Mouse (Mus musculus) gastrocnemius, postnatal 36 days (tissue): ENCODE data around the gene Lrig3. TPM values are rescaled to one million over a fixed set of nuclear protein-coding genes. Genes with fewer than 3 reads are reported as not detected.

ENCODE experiments used
- DNase-seq, 2 experiments: peaks; one replicate each; pipeline ENCODE4 v3.0.0; 2022
- intact Hi-C: fragments of 180-260 bp; cut with DNase I; formaldehyde crosslinking; loops from one replicate; pipeline ENCODE4 v1.15.1; 2025
- microRNA-seq, 2 experiments: library from miRNA; unstranded; fragments of <30 nt; microRNA quantifications; one replicate each; pipeline ENCODE4 v1.2.0; 2021
- total RNA-seq, 2 experiments: library from RNA; stranded (reverse); gene quantifications; 2 replicates each; pipeline ENCODE4 v1.2.3; 2021

Gene Lrig3
- total RNA-seq, 2 experiments from 2014 or later: 2.9 to 6.3 TPM

DNA sequence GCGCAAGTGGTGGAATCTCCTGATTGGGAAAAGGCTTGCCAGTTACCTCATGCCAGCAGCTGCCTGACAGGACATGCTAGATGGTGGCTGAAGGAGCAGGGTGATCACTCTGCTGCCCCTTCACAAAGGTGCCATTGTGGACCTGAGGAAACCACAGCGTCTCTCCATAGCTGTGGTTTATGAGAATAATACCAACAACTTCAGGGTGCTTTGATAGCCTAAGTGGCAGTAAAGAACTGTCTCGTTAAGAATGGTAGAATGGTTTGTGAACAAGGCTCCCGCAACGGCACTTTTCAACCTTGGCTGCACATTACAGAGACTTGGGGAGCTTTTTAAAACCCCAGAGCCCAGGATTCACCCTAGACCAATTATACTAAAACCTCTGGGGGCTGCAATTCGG lies 29.7 kb downstream of the Lrig3 start:
- intact Hi-C loops: loop anchor here (10.0 kb wide), 2 partner anchors 211 to 271 kb away; no protein-coding TSS in a partner anchor
- DNase-seq: no peak

DNA sequence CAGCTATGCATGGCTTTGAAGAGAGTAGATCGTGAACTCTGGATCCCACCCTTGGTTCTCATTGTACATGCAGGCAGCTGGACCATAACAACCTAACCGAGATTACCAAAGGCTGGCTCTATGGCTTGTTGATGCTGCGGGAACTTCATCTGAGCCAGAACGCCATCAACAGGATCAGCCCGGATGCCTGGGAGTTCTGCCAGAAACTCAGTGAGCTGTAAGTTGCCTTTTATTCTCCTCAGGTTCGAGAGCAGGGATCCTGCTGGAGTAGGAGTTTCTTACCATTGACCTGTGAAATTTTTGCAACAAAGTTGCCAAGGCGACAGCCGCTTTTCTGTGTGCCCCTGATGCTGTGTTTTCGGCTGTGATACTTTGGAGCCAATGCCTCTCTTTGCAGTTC lies 31.0 kb downstream of the Lrig3 start:
- intact Hi-C loops: loop anchor here (10.0 kb wide), 2 partner anchors 212 to 272 kb away; no protein-coding TSS in a partner anchor

DNA sequence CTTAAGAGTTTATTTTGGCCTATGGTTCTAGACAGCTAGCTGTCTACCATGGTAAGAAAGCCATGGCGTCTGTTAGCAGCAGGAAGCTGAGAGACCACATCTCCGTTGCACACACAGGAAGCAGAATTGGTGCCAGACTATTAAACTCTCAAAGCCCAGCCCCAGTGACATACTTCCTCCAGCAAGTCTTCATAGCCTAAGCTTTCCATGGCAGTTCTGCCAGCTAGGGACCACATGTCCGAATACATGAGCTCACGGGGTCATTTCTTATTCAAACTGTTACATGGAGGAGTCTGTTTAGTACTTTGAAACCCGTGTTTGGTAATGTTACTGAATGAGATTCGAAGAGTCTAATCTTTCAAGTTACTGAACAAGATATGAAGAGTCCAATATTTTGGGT lies 33.6 kb downstream of the Lrig3 start:
- intact Hi-C loops: loop anchor here (10.0 kb wide), 2 partner anchors 215 to 275 kb away; no protein-coding TSS in a partner anchor
- no peak for DNase-seq

More for the DNA sequence above, 31.0 kb downstream of the Lrig3 start:
- DNase-seq: no peak

DNA sequence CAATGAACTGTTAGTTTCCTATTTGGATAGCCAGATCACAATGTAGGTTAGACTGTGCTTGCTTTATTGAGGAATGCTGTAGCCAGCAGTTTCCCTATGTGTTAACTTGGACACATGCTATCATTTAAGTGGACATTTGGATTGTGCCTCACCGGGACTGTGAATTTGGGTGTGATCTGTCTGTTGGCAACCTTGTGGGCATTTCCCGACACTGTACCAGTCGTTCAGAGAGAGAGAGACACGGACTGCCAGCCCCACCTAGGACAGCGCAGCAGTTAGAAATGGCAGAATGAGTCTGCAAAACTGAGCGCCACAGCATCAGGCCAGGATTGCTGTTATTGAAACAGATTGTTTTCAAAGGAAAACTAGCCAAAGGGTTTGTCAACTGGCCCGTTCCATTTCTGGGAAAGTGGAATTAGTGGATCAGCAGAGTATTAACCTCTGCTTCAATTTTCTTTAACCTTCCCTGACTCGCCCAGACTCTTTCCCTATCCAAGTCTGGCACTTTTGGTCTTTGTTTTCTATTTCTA lies 35.0 kb downstream of the Lrig3 start:
- intact Hi-C loops: no loop called here
- no peak for DNase-seq

DNA sequence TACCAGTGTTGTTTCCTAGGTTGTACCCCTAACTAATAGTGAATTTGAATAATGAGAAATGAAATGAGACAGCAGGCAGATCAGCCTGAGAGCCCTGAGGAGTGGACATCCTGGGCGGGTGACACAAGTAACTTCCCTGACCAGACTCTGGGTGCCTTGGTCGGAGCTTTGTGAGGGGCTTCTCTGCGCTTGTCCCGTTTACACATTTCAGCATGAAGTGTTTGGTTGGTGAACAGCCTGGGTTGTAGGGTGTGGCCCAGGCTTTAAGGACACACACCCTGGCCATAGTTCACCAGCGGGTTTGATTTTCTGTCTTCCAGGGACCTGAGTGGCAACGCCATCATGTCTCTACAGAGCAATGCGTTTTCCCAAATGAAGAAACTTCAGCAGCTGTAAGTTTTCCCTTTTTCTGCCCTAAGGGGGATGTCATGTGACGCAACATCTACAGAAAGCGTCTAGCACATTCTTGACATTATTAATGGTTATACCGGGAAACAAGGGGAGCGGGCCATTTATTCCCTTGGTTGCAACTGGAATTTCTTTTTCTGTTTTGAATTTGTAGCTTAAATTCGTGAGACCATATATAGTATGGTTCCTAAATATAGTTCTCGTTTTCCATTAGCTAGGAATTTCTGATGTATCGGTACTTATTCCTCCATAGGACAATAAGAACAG lies 36.2 kb downstream of the Lrig3 start:
- DNase-seq: no peak
- intact Hi-C loops: no loop called here

DNA sequence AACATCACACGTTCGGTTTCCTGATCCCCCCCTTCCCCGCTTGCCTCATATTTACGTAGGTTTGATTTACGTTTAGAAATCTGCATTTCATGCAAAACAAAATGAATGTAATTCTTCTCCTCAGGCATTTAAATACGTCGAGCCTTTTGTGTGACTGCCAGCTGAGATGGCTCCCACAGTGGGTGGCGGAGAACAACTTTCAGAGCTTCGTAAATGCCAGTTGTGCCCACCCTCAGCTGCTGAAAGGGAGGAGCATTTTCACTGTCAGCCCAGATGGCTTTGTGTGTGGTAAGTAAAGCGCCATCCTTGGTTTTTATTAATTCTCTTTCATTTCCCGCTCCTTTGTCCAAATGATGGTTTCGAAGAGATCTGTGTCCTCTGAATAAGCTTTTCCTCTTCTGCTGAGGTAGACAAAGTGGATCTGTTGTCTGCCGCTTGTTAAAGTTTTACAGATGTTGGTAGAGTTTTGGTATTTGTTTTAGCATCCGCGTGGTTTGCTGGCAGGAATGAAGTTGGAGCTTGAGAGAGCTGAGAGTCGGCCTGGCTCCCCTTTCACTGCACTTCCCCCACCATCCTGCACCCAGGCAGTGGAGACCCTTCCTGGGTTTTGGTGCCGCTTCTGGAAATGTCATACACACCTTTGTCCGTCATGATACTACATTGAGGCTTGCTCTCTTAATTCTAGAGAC lies 37.0 kb downstream of the Lrig3 start:
- no peak for DNase-seq
- intact Hi-C loops: no loop called here

DNA sequence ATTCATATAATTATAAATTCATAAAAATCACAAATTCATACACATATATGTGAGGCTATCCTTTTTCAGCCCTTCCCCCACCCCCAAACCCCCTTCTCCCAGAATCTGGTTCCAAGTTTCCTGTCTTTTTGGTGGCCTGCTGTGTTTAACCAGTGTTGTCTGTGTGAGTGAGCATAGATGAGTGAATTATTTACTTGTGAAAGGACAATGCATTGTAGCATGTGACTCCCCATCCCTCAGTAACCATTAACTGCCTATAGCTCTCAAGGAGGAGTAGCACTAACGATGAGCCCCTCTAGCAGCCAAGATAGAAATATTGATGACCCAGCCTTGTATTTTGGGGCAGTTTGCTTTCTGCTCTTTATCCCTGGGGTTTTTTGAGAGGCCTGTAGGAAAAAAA lies 37.9 kb downstream of the Lrig3 start:
- intact Hi-C loops: no loop called here
- DNase-seq: no peak

DNA sequence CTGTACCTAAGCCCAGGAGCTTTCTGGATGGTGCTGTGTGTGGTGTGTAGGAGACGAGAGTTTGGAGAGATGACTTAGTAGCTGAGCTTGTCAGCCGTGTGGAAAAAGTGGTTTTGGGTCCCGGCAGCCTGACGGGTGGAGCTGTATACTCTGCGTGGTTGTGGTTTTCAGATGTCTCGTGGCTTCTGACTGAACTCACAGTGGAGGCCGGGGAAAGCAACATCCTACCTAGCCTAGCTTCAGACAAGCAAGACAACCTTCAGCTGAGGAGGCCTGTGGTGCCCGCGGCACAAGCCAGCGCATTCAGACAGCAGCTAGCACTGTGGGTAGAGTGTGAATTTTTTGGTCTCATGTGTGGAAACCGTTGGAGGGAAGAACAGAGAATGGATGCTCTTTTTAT lies 47.7 kb downstream of the Lrig3 start:
- no peak for DNase-seq
- intact Hi-C loops: no loop called here

DNA sequence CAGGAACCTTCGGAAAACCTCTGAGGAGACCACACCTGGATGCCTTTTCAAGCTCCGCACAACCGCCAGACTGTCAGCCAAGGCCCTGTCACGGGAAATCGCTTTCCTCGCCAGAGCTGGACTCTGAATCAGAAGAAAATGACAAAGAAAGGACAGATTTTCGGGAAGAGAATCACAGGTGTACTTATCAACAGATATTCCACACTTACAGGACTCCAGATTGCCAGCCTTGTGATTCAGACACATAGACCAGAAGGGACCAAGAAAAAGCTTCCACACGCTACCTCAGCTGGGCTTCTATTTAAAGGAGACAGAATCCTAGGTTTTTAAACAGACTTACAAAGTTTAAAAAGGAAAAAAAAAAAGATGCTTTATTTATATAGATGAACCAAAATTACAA lies 48.7 kb downstream of the Lrig3 start:
- no peak for DNase-seq
- intact Hi-C loops: no loop called here

DNA sequence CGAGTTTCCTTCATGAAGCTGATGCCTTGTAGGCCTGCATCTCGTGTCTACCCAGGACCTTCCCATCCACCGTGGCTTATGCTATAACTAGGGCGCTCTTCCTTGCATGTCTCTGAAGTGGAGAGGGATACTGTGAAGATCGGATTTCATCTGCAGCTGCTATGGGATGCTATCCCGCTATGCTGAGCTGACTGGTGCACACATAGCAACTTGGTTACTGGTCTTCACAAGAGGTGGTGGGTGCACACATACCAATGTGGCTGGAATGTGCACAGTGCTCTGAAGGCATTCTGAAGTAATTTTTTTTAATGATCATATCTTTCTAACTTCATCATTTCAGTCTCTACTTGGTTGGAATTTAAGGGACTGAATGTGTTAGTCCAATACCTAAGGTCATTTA lies 49.7 kb downstream of the Lrig3 start:
- DNase-seq: no peak
- intact Hi-C loops: no loop called here

DNA sequence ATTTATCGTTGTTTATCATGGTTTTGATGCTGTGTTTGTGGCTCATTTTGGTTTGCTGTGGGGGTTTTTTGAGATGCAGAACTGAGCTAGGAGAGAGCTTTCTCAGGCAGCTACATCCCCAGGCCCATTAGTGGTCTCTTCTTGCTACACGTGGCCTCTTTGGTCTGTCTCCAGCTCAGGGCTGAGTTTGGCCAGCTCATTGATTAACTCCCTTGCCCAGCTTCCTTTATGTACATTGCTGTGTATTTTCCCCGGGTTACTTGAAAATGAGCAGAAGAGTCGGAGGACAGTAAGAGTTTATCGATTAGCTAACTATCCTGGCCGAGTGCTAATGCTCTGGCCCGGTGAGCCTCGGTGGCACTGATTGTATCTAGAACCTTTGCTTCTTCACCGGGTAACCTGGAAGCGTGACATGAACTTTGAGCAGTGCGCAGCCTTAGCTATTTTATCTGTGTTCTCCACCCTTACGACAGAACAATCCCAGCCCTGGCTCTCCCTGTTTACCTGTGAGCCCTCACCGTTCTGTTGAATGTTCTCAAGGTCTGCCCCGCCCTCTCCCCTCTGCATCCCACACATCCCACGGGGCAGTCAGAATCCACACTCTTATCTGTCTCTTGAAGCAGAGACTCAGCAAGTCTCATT lies 53.5 kb downstream of the Lrig3 start:
- no peak for DNase-seq
- intact Hi-C loops: no loop called here

DNA sequence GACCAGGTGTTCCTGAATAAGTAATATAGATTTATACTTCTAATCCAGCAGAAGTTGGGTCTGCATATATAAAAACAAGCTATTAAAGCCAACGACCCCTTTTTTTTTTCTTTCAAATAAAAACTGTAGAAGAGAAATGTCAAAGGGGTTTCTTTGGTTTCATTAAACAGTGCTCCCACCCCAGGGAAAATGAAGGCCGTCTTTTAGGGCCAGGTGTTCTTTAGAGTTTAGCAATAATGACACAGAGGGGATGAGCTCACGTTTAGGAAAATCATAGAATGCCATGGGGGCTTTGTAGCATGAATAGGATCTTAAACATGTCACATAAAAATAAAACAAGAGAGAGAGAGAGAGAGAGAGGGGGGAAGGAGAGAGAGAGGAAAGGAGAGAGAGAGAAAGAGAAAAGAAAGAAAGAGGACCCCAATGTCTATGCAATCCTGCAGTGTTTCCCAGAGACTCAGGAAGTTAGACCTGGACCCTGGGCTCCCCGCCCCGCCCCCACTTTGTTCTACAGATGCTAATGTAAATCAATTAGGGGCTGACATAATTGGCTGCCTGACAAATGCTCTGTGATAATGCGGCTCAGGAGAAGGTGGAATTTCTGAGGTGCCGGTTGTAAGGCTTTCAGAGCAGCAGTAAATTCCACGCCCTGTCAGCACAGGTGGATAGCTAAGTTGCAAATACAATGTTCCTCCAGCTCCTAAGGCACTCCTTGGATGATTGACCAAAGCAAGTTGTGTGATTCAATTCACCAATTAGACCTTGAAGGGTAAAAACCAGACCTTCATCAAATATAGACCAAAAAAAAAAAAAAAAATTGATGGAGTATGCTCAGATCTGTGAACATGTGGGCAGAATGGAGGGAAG lies 62.8 kb downstream of the Lrig3 start:
- intact Hi-C loops: no loop called here
- no peak for DNase-seq

DNA sequence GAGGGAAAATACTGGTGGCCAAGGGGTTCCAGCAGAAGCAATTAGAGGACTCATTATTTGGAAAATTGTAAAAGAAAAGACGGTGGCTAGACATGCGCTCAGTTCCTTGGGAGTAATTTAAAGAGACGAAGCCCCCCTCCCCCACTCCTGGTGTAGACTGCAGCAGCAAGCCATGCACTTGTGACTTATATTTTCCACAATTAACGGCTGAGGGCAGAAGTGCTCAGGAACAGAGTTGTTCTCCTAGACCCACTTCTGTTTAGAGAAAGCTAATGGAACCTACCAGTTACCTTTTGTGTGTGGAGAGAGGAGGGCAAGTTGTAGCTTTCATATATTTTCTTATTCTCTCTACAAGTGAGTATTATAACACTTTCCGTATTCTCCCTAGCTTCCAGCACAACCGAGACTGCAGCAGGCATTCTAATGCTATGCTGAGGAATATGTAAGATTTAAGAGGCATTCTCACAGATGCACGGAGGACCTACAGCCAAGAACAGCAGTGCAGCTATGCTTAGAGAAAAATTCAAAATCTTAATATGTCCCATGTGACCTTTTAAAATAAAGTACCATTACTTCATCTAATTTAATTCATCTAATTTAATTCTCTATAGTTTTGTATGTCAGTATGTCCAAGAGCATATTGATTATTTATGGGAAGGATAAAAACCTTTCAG lies 63.6 kb downstream of the Lrig3 start:
- intact Hi-C loops: no loop called here
- no peak for DNase-seq

DNA sequence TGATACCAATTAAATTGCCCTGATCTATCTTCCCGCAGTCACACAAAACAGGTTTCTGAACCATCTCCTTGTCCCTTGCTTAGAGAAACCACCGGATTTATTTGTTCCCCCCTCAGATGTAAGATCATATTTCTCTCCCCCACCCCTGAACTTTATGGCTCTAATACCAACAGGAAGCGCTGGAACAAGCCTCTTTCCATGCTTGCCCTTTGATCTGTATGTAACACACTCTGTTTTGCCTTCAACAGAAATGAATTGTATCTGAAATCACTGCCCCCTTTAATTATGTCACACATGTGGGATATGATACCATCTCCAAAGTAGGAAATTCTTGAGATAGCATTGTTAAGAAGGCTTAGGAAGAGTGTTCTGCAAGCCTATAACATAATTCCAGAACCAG lies 90.9 kb downstream of the Lrig3 start:
- no peak for DNase-seq
- intact Hi-C loops: no loop called here

DNA sequence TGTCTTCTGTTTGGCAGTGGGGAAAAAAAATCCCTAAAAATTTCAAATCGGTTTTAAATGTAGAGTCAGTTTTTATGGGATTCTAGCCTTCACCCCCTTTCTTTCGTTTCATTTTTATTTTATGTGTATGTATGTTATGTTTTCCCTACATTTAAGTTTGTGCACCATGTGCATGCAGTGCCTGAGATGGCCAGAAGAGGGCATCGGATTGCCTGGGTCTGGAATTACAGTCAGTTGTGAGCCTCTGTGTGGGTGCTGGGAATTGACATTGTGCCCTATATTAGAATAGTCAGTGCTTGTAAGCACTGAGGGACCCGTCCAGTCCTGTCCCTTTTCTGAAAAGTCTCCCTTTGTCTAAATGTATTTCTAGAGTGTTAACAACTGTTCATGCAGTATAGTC lies 96.8 kb downstream of the Lrig3 start:
- DNase-seq: no peak
- intact Hi-C loops: no loop called here

Small RNA genes lying within 50 kb of the gene (microRNA-seq; reads per million reads assigned to microRNA genes)
- 0 reads per million in 2 experiments for gene Gm22183
